Mouse (Mus musculus) embryo, embryonic 10.5 days (tissue): ENCODE results near the gene Mcur1.
A peak's percentile ranks its signal among the peaks of the same experiment; 100 is the strongest.

Experiments
- DNase-seq: peaks from one replicate; pipeline ENCODE4 v3.0.0-alpha.2; 2015; ENCODE audit warnings: low spot score

Mcur1 gene

GRCm38 (mm10) chr13:43564733-43565132 is 4.7 kb upstream of the Mcur1 start:
- DNase-seq = no peak

DNA sequence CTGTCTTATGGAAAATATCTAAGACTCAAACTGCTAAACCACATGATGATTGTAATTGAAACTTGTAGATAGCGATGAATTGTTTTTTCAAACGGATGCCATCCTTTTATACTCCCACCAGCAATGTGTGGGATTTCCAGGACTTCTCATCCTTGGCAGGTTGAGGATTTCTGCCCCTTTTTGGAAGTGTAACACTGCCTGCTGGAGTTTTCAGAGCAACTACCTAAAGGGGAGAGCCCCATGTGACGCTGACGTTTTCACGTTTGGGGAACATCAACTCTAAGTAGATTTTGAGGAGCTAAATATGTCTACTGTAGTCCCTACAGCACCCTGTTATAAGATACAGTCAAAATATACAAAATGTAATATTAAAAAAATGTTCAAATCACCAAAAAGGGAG is 2.7 kb upstream of the Mcur1 start:
- DNase-seq = no peak

- peak; percentile 70 for DNase-seq
Measured at GRCm38 (mm10) chr13:43560458-43561411, 744 bp upstream of the Mcur1 start.

- DNase-seq = no peak
Measured at GRCm38 (mm10) chr13:43558959-43559358, 1.0 kb downstream of the Mcur1 start.

- DNase-seq = no peak
Measured at GRCm38 (mm10) chr13:43558357-43558756, 1.6 kb downstream of the Mcur1 start.

DNA sequence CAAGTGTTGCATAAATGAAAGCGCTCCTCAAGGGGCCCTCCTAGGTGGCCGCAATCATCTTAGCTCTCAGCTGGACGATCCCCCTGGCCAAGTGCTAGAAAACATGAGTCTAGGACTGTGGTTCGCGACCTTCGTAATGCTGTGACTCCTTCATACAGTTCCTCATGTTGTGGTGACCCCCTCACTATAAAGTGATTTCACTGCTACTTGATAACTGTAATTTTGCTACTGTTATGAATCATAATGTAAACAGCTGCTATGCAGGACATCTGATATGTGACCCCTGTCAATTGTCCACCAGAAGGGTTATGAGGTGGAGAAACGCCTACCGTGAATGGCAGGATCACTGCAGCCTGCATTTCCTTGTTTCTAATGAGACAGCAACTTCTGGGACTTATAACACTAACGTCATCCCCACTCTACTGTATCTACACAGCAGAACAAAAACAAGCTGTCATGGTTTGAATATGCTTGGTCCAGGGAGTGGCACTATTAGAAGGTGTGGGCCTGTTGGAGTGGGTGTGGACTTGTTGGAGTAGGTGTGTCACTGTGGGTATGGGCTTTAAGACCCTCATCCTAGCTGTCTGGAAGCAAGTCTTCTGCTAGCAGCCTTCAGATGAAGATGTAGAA is 3.0 kb downstream of the Mcur1 start:
- no peak for DNase-seq

- DNase-seq = no peak
Measured at GRCm38 (mm10) chr13:43555321-43555720, 4.7 kb downstream of the Mcur1 start.

GRCm38 (mm10) chr13:43554827-43555226 is 5.2 kb downstream of the Mcur1 start:
- DNase-seq = no peak

DNA sequence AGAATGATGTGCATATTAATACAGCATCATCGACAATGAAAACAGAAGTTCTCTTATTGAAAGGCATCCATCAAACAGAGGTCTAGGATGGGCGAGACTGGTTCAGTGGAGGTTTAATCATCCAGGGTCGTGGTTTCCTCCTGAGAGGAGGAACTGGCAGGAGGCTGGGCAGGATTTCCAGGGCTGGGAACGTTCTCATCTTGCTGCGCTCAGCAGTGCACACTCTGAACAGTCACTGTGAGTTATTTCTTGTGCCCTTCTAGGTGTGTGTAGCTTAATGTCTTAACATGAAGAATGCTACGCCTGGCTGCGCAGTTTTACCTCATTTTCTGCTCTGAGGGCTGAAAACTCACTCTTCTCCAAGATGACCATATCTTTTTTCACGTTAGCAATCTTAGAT is 9.3 kb downstream of the Mcur1 start:
- DNase-seq = no peak

GRCm38 (mm10) chr13:43549870-43550269 is 10.1 kb downstream of the Mcur1 start:
- DNase-seq = no peak

- no peak for DNase-seq
Measured at GRCm38 (mm10) chr13:43549078-43549698, 10.8 kb downstream of the Mcur1 start.

GRCm38 (mm10) chr13:43548617-43549016 is 11.4 kb downstream of the Mcur1 start:
- DNase-seq = no peak

GRCm38 (mm10) chr13:43546861-43547260 is 13.1 kb downstream of the Mcur1 start:
- DNase-seq = peak; percentile 88

DNA sequence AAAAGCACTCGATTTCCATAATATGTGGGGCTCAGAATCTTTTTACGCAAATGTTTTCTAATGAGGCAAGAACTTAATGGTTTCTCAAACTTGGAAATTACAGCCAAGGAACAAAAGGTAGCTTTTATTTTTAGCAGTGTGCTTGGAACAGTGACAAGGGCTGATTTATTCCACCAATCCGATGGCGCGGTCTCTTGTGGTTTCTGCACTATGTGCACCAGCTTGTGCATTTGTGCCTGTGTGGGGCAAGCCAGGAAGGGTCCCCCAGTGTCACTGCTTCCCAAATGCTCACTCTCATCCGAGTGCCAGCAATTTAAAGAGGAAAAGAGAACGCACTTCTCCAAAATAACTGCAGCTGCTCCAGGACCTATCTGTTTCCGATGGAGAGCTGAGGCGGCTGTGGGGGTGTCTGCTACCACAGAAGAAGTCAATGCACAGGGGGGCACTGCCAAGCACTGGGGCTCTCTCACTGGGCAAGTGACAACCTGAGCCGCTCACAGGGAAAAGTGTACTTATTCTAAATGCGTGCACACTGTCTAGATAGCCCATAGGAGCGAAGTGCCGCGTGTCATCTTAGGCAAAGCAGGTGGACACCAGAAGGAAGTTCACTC is 19.7 kb downstream of the Mcur1 start:
- DNase-seq = no peak

DNA sequence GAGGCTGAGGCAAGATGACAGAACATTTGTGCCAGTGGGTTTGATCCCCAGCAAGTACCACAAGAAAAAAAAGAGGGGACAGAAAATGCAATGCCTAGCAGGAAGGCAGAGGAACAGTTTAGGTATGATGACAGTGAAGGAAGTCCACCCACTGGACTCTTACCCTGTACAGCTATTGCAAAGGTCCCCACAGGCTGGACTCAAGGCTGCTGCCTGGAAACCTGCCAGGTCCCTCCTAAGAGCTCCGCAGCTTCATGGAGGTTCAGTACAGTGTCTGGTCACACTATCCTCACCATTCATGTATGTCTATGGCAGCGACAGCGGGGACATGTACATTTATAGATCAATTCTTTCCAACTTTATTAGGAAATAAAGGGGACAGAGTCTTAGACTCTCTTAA is 20.6 kb downstream of the Mcur1 start:
- DNase-seq = no peak

DNA sequence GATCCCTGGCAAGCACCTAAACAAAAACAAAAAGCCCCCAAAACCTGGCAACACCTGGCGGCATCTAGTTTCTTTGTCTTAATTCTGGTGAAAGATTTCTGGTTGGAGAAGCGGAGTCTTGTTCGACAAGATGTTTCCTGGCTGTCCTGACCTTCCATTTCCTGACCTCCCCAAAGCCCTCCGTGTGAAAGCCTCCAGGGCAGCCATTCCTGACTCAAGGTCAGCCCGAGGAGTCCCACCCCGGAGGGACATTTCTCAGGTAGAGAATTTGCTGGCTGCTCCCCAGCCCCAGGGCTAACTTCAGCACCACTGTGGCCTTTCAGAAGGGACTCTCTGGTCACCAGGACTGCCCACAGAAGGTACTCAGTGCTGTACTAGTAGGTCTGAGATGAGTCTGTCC is 22.1 kb downstream of the Mcur1 start:
- DNase-seq = no peak

DNA sequence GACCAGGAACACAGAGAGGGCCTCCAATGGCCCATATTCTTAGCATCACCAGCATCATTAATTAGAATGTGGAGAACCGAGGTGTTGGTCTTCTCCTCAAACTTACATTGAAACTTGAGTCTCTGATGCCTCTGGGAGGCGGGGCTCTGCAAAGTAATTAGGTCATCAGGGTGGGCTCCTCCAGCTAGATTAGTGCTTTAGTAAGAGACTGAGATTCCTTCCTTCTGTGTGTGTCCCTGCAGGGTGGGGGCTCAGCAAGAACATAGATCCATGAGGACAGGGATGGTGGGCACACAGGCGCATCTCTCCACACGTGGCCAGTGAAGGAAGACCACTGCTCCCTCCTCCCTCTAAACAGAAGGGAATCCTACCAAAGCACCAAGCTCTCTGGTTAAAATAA is 26.0 kb downstream of the Mcur1 start:
- no peak for DNase-seq

GRCm38 (mm10) chr13:43530832-43531693 is 28.9 kb downstream of the Mcur1 start:
- DNase-seq = peak; percentile 86

DNA sequence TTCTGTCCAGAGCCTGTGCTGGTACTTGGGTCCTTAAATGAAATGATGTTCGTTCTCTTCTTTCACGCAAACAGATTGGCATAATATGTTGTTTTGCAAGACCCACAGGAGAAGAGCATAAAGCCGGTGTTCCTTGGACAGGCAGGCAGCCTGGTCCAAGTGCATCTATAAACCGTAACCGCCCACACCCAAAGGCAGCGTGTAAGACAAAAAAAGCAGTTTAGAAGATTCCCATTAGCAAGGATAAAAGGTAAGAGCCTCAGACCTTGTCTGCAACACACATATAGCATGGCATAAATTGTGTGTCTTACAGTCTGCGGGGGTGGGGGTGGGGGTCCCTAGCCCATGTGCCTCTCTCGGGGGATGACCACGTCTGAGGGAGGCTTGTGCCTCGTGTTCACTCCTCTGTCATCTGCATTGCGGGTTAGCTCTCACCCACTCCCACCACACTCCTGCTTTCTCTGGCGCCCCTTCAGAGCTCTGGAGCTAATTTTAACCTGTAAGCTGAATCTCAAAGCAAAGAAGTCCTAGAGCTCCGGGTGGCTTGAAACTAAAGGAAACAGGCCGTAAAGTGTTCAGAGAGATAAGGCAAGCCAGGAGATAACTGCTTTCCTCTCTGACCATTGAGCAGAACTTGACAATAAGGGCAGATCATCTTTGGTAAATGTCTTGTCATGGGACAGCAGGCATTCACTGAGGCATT is 29.7 kb downstream of the Mcur1 start:
- DNase-seq = peak; percentile 21

DNA sequence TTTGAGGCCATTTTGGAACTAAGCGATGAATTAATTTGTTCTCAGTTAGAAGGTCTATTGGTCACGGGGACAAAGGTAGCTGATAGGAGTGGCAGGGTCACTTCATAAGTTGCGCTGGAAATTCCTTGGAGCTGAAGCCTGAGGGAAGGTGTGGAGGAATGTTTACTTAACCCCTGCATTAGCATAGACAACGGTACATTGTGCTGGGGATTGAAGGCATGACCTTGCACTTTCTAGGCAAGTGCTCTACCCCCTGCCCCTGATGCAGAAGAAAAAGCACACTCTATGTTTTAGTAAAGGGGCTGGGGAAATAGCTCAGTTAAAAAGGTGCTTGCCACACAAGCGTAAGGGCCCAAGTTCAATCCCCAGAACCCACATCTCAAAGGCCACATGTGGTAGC is 33.7 kb downstream of the Mcur1 start:
- no peak for DNase-seq
